In genomic region chr11:12742159-12742523, GRCm38 (mm10) we compare ENCODE assay signal across 12 mouse cellular contexts.
DNase-seq lines count a peak whose midpoint lies in the region; ATAC-seq and TF ChIP-seq lines count a peak whose summit lies in the region.
"Had no signal": no experiment of that assay in that cellular context is flagged by ENCODE, and none has a peak within 500 bp of the region (broad histone marks: within the 10 kb centered on the region; RNA-seq: fewer than 3 reads in every experiment).

No protein-coding gene starts in this region.

- no peaks in the 10 kb centered on the region for H3K27me3 ChIP-seq in hindbrain, postnatal 0 days (ENCODE audit: insufficient read depth, low read length)
- H3K27me3 ChIP-seq in hindbrain, embryonic 13.5 days = no peaks in the 10 kb centered on the region
- no peaks in the 10 kb centered on the region for H3K27me3 ChIP-seq in forebrain, embryonic 12.5 days
- no peaks in the 10 kb centered on the region for H3K27me3 ChIP-seq in midbrain, embryonic 15.5 days (replicated peaks)
- H3K27me3 ChIP-seq: CH12.LX; heart, embryonic 15.5 days; kidney, embryonic 15.5 days; liver, embryonic 13.5 days had no signal

- TF ChIP-seq CTCF in hindbrain, postnatal 0 days (IDR thresholded peaks at IDR 0.05; ENCODE audit: low read depth) = no peak

- peak; percentile 40; the same call in 1 of the 2 replicates for ATAC-seq in hindbrain, postnatal 0 days
- ATAC-seq in hindbrain, embryonic 13.5 days (ENCODE audit: low FRiP score) = no peak
- ATAC-seq in forebrain, embryonic 12.5 days (ENCODE audit: low FRiP score) = peak; percentile 89
- ATAC-seq in midbrain, embryonic 15.5 days (replicated peaks) = 0 out of 2 replicates have a peak, but pooled peaks have one; percentile 37

- no peaks in the 10 kb centered on the region for H3K4me1 ChIP-seq in hindbrain, postnatal 0 days (ENCODE audit: insufficient read depth, low read length)
- no peaks in the 10 kb centered on the region for H3K4me1 ChIP-seq in hindbrain, embryonic 13.5 days (replicated peaks)
- H3K4me1 ChIP-seq in forebrain, embryonic 12.5 days = no peaks in the 10 kb centered on the region
- no peaks in the 10 kb centered on the region for H3K4me1 ChIP-seq in midbrain, embryonic 15.5 days
- H3K4me1 ChIP-seq: heart, embryonic 15.5 days; kidney, embryonic 15.5 days; liver, embryonic 13.5 days had no signal

- WGBS in hindbrain, postnatal 0 days = 31% methylated on average over 2 of the region's 2 CpGs
- WGBS in hindbrain, embryonic 13.5 days = 31% methylated on average over 2 of the region's 2 CpGs
- 10% methylated on average over 2 of the region's 2 CpGs for WGBS in forebrain, embryonic 12.5 days
- 12% methylated on average over 2 of the region's 2 CpGs for WGBS in midbrain, embryonic 15.5 days

- H3K4me3 ChIP-seq in hindbrain, postnatal 0 days (ENCODE audit: low read length) = no peak overlapping the region
- H3K4me3 ChIP-seq in hindbrain, embryonic 13.5 days = no peak overlapping the region
- no peak overlapping the region for H3K4me3 ChIP-seq in forebrain, embryonic 12.5 days (replicated peaks)
- H3K4me3 ChIP-seq in midbrain, embryonic 15.5 days = no peak overlapping the region
- H3K4me3 ChIP-seq: heart, embryonic 15.5 days; kidney, embryonic 15.5 days; liver, embryonic 13.5 days had no signal

- H3K9me3 ChIP-seq in hindbrain, postnatal 0 days (ENCODE audit: low read length) = no peaks in the 10 kb centered on the region
- H3K9me3 ChIP-seq in hindbrain, embryonic 13.5 days = no peaks in the 10 kb centered on the region
- no peaks in the 10 kb centered on the region for H3K9me3 ChIP-seq in forebrain, embryonic 12.5 days
- no peaks in the 10 kb centered on the region for H3K9me3 ChIP-seq in midbrain, embryonic 15.5 days
- H3K9me3 ChIP-seq: heart, embryonic 15.5 days; kidney, embryonic 15.5 days; liver, embryonic 13.5 days had no signal

- no peak overlapping the region for H3K27ac ChIP-seq in hindbrain, postnatal 0 days
- H3K27ac ChIP-seq in hindbrain, embryonic 13.5 days = no peak overlapping the region
- no peak overlapping the region for H3K27ac ChIP-seq in forebrain, embryonic 12.5 days
- no peak overlapping the region for H3K27ac ChIP-seq in midbrain, embryonic 15.5 days
- H3K27ac ChIP-seq: heart, embryonic 15.5 days; kidney, embryonic 15.5 days; liver, embryonic 13.5 days had no signal

- H3K9ac ChIP-seq in hindbrain, postnatal 0 days (replicated peaks; ENCODE audit: low read length) = no peak overlapping the region
- H3K9ac ChIP-seq in hindbrain, embryonic 13.5 days = no peak overlapping the region
- no peak overlapping the region for H3K9ac ChIP-seq in forebrain, embryonic 12.5 days
- no peak overlapping the region for H3K9ac ChIP-seq in midbrain, embryonic 15.5 days
- H3K9ac ChIP-seq: heart, embryonic 15.5 days; kidney, embryonic 15.5 days; liver, embryonic 13.5 days had no signal

- H3K36me3 ChIP-seq in hindbrain, postnatal 0 days (ENCODE audit: insufficient read depth, low read length) = no peaks in the 10 kb centered on the region
- no peaks in the 10 kb centered on the region for H3K36me3 ChIP-seq in hindbrain, embryonic 13.5 days
- no peaks in the 10 kb centered on the region for H3K36me3 ChIP-seq in forebrain, embryonic 12.5 days (replicated peaks)
- no peaks in the 10 kb centered on the region for H3K36me3 ChIP-seq in midbrain, embryonic 15.5 days (replicated peaks)
- H3K36me3 ChIP-seq: heart, embryonic 15.5 days; kidney, embryonic 15.5 days; liver, embryonic 13.5 days had no signal

- H3K4me2 ChIP-seq in hindbrain, postnatal 0 days (ENCODE audit: low read depth, low read length) = no peak overlapping the region
- no peak overlapping the region for H3K4me2 ChIP-seq in hindbrain, embryonic 13.5 days
- no peak overlapping the region for H3K4me2 ChIP-seq in forebrain, embryonic 12.5 days
- no peak overlapping the region for H3K4me2 ChIP-seq in midbrain, embryonic 15.5 days
- H3K4me2 ChIP-seq: heart, embryonic 15.5 days; kidney, embryonic 15.5 days; liver, embryonic 13.5 days had no signal

- peak; percentile 39 for DNase-seq in hindbrain, postnatal 0 days (ENCODE audit: low spot score)
- DNase-seq in layer of hippocampus, postnatal 10 days (ENCODE audit: low spot score in 2 of 2) = peak; percentile 13 to 36
- DNase-seq in urinary bladder, postnatal 10 days (ENCODE audit: low spot score) = no peak
- no peak for DNase-seq in gastrocnemius, postnatal 36 days
- no peak for DNase-seq in thymus, postnatal 4 days
- DNase-seq: liver, embryonic 13.5 days had no signal

- intact Hi-C loops in gastrocnemius, postnatal 36 days (cut with DNase I) = no loop called here

Comparison
In these comparisons a context has a peak if more than half of its experiments do, and no peak if none do; other contexts are left out.
1. DNase-seq: peak in hindbrain, postnatal 0 days (single experiment) and layer of hippocampus, postnatal 10 days (2 of 2); none in urinary bladder, postnatal 10 days (single experiment), gastrocnemius, postnatal 36 days (0 of 2) and thymus, postnatal 4 days (single experiment).